Mouse (Mus musculus) forebrain, postnatal 0 days (tissue): ENCODE data around the gene Angpt4. TPM values are rescaled to one million over a fixed set of nuclear protein-coding genes. Genes with fewer than 3 reads are reported as not detected.

ENCODE experiments used
- ATAC-seq: fragments of 200-750 bp; cut with Nextera tagmentation; 2 replicates; pipeline ENCODE4 v1.8.0; 2017; ENCODE audit warnings: mild to moderate bottlenecking, moderate library complexity
- DNase-seq: peaks from one replicate; pipeline ENCODE4 v3.0.0-alpha.2; 2015
- H3K27ac ChIP-seq: fragments of 300-500 bp; sonication (generic); 2 replicates; pipeline ENCODE4 v1.5.1; 2014; ENCODE audit warnings: low read depth, mild to moderate bottlenecking, antibody characterized with exemption, low read length, moderate library complexity, mixed read lengths
- H3K27me3 ChIP-seq: fragments of 300-500 bp; sonication (generic); 2 replicates; pipeline ENCODE4 v1.6.1; 2014; ENCODE audit warnings: mild to moderate bottlenecking, low read length, mixed read lengths; ENCODE audit not compliant: insufficient read depth
- H3K36me3 ChIP-seq: fragments of 300-500 bp; sonication (generic); 2 replicates; pipeline ENCODE4 v1.6.1; 2014; ENCODE audit warnings: mild to moderate bottlenecking, moderate library complexity; ENCODE audit not compliant: insufficient read depth
- H3K4me1 ChIP-seq: fragments of 300-500 bp; sonication (generic); 2 replicates; pipeline ENCODE4 v1.6.1; 2014; ENCODE audit warnings: antibody characterized with exemption; ENCODE audit not compliant: insufficient read depth
- H3K4me2 ChIP-seq: fragments of 300-500 bp; sonication (generic); 2 replicates; pipeline ENCODE4 v1.6.1; 2014; ENCODE audit warnings: low read depth, mild to moderate bottlenecking, moderate library complexity
- H3K4me3 ChIP-seq: fragments of 300-500 bp; sonication (generic); 2 replicates; pipeline ENCODE4 v1.5.1; 2014; ENCODE audit warnings: low read depth, low read length, mixed read lengths
- H3K9ac ChIP-seq: fragments of 300-500 bp; sonication (generic); 2 replicates; pipeline ENCODE4 v1.6.1; 2014; ENCODE audit warnings: mild to moderate bottlenecking
- H3K9me3 ChIP-seq: fragments of 300-500 bp; sonication (generic); 2 replicates; pipeline ENCODE4 v1.6.1; 2016; ENCODE audit warnings: low read length
- CTCF ChIP-seq: sonication (generic); IDR thresholded peaks from 2 replicates; pipeline ENCODE4 v1.5.1; 2016; ENCODE audit warnings: antibody characterized with exemption, control low read depth, low read depth
- WGBS: fragments of 180-500 bp; shearing (Covaris S2); extraction: QIAGEN DNeasy Blood & Tissue Kit; methylation state at CpG from one replicate; pipeline ENCODE4 v1.1.7; 2014; 5-methylcytosine and 5-hydroxymethylcytosine counted together
- polyA plus RNA-seq: library from polyadenylated mRNA; unstranded; fragments of >200 nt; fragmentation: Nextera tagmentation; extraction: Ambion mirVana; gene quantifications from 2 replicates; pipeline ENCODE4 v1.2.1, GENCODE M21; 2015
- total RNA-seq: library from RNA; depleted of rRNA; stranded (reverse); fragments of >200 nt; gene quantifications from 2 replicates; pipeline ENCODE4 v1.2.3, GENCODE M21; 2014

Gene Angpt4
- total and polyA plus RNA-seq, 2 experiments from 2014 or later: 0.06 to 0.43 TPM

DNA sequence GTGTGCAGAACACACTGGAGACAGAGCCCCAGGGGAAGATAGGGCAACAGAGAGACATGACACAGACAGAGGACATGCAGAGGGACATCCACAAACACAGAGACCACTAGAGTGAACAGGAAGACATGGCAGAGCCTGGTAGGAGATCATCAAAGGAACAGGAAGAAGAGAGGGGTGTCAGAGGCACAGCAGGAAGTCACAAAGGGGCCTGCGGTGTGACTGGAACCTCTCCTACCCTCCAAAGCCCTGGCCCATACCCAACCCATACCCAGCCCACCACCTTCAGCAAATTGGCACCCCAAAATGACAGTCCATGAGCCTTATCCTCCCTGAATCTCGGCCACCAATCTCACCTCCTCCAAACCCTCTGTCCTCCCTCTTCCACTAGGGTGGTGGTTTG is 33.1 kb downstream of the Angpt4 start:
- H3K36me3 ChIP-seq: no peaks in the 10 kb centered on the region
- ATAC-seq: no peak
- no peaks in the 10 kb centered on the region for H3K4me1 ChIP-seq
- 71% methylated on average over 2 of the region's 2 CpGs for WGBS
- H3K9ac ChIP-seq: no peak overlapping the region
- TF ChIP-seq CTCF: no peak
- DNase-seq: no peak
- H3K27me3 ChIP-seq: no peaks in the 10 kb centered on the region
- H3K9me3 ChIP-seq: no peaks in the 10 kb centered on the region
- no peak overlapping the region for H3K27ac ChIP-seq
- no peak overlapping the region for H3K4me3 ChIP-seq
- H3K4me2 ChIP-seq: no peak overlapping the region

GRCm38 (mm10) chr2:151947617-151948016 is 36.6 kb downstream of the Angpt4 start:
- ATAC-seq (no peak), DNase-seq (no peak)
- WGBS: 95% methylated on average over 2 of the region's 2 CpGs
- TF ChIP-seq CTCF: no peak
- Histone ChIP-seq H3K27me3 (no peaks in the 10 kb centered on the region), H3K36me3 (no peaks in the 10 kb centered on the region), H3K4me1 (no peaks in the 10 kb centered on the region; the same call in 1 of the 2 replicates), H3K4me2 (no peak overlapping the region), H3K4me3 (no peak overlapping the region), H3K9ac (no peak overlapping the region), H3K9me3 (no peaks in the 10 kb centered on the region), H3K27ac (no peak overlapping the region)

GRCm38 (mm10) chr2:151948311-151948710 is 37.3 kb downstream of the Angpt4 start:
- Histone ChIP-seq H3K4me1 (no peaks in the 10 kb centered on the region; the same call in 1 of the 2 replicates), H3K9ac (no peak overlapping the region), H3K36me3 (no peaks in the 10 kb centered on the region), H3K4me2 (no peak overlapping the region), H3K9me3 (no peaks in the 10 kb centered on the region), H3K4me3 (no peak overlapping the region), H3K27me3 (no peaks in the 10 kb centered on the region), H3K27ac (no peak overlapping the region)
- no peak for DNase-seq
- ATAC-seq: no peak
- TF ChIP-seq CTCF: no peak
- 89% methylated on average over 7 of the region's 7 CpGs for WGBS

GRCm38 (mm10) chr2:151949082-151949774 is 38.2 kb downstream of the Angpt4 start:
- 36% methylated on average over 2 of the region's 2 CpGs for WGBS
- ATAC-seq (peak; percentile 95), DNase-seq (peak; percentile 65)
- Histone ChIP-seq H3K9me3 (no peaks in the 10 kb centered on the region), H3K4me1 (no peaks in the 10 kb centered on the region; the same call in 1 of the 2 replicates), H3K27me3 (no peaks in the 10 kb centered on the region), H3K4me2 (no peak overlapping the region), H3K27ac (peak overlapping the region; percentile 62; the same call in 1 of the 2 replicates), H3K9ac (no peak overlapping the region), H3K4me3 (no peak overlapping the region), H3K36me3 (no peaks in the 10 kb centered on the region)
- TF ChIP-seq CTCF: no peak

DNA sequence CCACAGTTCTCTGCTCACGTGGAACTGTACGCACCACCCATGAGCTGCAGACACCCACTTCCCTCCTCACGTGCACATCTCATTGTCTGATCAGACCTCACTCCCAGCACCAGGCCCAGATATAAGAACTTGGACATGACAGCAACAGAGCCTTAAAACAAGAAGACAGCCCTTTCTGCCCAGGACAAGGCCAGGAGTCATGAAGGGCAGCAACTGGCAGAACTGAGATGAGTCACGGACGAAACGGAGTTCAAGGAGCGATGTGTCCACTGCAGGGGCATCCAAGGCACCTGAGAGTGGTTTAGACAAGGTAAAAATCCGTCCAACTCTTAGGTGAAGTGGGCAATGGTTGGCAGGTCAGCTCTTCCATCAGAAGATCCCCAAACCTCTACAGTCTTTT is 42.7 kb downstream of the Angpt4 start:
- TF ChIP-seq CTCF: no peak
- ATAC-seq: no peak
- DNase-seq: no peak
- no peaks in the 10 kb centered on the region for H3K36me3 ChIP-seq
- H3K27ac ChIP-seq: no peak overlapping the region
- no peak overlapping the region for H3K4me2 ChIP-seq
- no peak overlapping the region for H3K4me3 ChIP-seq
- no peaks in the 10 kb centered on the region for H3K27me3 ChIP-seq
- no peaks in the 10 kb centered on the region; the same call in 1 of the 2 replicates for H3K4me1 ChIP-seq
- no peak overlapping the region for H3K9ac ChIP-seq
- 87% methylated on average over 8 of the region's 8 CpGs for WGBS
- H3K9me3 ChIP-seq: no peaks in the 10 kb centered on the region

GRCm38 (mm10) chr2:151956500-151957137 is 45.6 kb downstream of the Angpt4 start:
- 50% methylated on average over 4 of the region's 4 CpGs for WGBS

GRCm38 (mm10) chr2:151959274-151959673 is 48.3 kb downstream of the Angpt4 start:
- Histone ChIP-seq H3K36me3 (no peaks in the 10 kb centered on the region), H3K4me3 (no peak overlapping the region), H3K27me3 (no peaks in the 10 kb centered on the region), H3K9me3 (no peaks in the 10 kb centered on the region), H3K9ac (no peak overlapping the region), H3K4me1 (0 out of 2 replicates have a peak, but pooled peaks cover 6% of the 10 kb centered on the region), H3K4me2 (no peak overlapping the region), H3K27ac (no peak overlapping the region)
- no peak for TF ChIP-seq CTCF
- no peak for ATAC-seq
- WGBS: 53% methylated on average over 5 of the region's 5 CpGs
- DNase-seq: no peak

More at GRCm38 (mm10) chr2:151956500-151957137, 45.6 kb downstream of the Angpt4 start:
- no peaks in the 10 kb centered on the region for H3K9me3 ChIP-seq
- TF ChIP-seq CTCF: no peak
- 0 out of 2 replicates have a peak, but pooled peaks cover 2% of the 10 kb centered on the region for H3K4me1 ChIP-seq
- H3K36me3 ChIP-seq: no peaks in the 10 kb centered on the region
- ATAC-seq: peak; percentile 12; the same call in 1 of the 2 replicates
- no peak overlapping the region for H3K9ac ChIP-seq
- no peaks in the 10 kb centered on the region for H3K27me3 ChIP-seq
- H3K4me2 ChIP-seq: no peak overlapping the region
- H3K27ac ChIP-seq: no peak overlapping the region
- H3K4me3 ChIP-seq: no peak overlapping the region
- no peak for DNase-seq
